Mouse (Mus musculus): ENCODE measurements around the gene Tfb2m. TPM values are rescaled to one million over a fixed set of nuclear protein-coding genes. Genes with fewer than 3 reads are reported as not detected.

Tfb2m gene
- 81.5 TPM for polyA plus RNA-seq (2017; shearing (Covaris generic))

DNA sequence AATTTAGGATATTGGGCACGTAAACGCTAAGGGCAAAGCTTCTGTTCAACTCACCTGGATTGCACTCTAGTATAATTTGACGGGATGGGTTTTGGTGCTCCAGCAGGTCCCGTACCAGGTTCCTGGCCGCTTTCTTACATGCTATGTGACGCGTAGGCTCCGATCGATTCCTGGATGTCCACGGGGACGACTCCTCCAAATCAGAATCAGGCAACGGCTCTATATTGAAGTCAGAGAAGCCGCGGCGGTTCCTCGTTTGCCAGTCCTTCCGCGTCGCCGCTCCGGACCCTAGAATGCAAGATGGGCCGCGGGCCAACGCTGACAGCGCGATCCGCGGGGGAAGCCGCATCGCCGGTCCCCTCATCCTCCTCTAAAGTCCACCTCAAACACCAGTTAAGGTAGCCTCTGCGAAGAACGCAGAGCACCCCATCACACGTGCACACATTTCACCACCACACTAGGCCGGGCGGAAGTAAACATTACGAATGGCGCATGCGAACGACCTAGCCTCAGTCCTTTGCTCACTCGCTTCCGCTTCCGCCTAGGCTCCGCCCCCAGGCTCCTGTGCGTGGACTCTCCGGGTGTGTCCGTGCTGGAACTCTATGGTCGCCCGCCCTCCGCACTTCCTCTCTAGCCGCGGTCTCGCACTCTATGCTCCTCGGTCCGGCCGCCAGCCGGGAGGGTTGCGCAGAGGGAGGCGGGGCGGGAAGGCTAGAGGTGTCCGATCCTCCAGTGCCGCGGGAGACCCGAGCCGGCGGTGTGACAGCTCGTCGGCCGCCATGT is at the start of gene Tfb2m, which contains the start of gene Cnst:
Gene Tfb2m, minus strand, starts transcription at position 500 of the 783 bp plus-strand sequence.
Gene Cnst, plus strand, starts transcription at position 603 of the 783 bp plus-strand sequence.

GRCm38 (mm10) chr1:179517713-179518465 is 28.2 kb downstream of the Tfb2m start, which contains the start of gene Smyd3:
Gene Smyd3 (minus strand): TSS chr1:179518041.

Other genes starting within 250 kb of the Tfb2m start
- gene Smyd3, start 28.2 kb downstream of the Tfb2m start, polyA plus RNA-seq (2017; shearing (Covaris generic)): 55.1 TPM
- gene Cnst, start 103 bp upstream of the Tfb2m start, polyA plus RNA-seq (2017; shearing (Covaris generic)): 86.0 TPM
- 0.76 TPM for gene Sccpdh, start 121.9 kb upstream of the Tfb2m start, polyA plus RNA-seq (2017; shearing (Covaris generic))
- gene Kif28, start 199.0 kb upstream of the Tfb2m start, polyA plus RNA-seq (2017; shearing (Covaris generic)): not detected